Mouse (Mus musculus) MEL (cell line): ENCODE results near the gene Hmgcll1.

Experiments
- CTCF ChIP-seq, 3 experiments: IDR thresholded peaks in 2 of 3; conservative IDR thresholded peaks in 1 of 3; 2 replicates each; pipeline ENCODE4 v1.5.1; 2011 to 2012; ENCODE audit warnings: low read length in 3 of 3, low read depth in 2 of 3, mild to moderate bottlenecking in 2 of 3, improper control_type of control experiment in 1 of 3, inconsistent platforms in 1 of 3, mixed read lengths in 1 of 3, moderate library complexity in 1 of 3; ENCODE audit not compliant: control insufficient read depth in 1 of 3, insufficient read depth in 1 of 3, poor library complexity in 1 of 3, severe bottlenecking in 1 of 3
- EP300 ChIP-seq, 2 experiments: IDR thresholded peaks; 2 replicates each; pipeline ENCODE4 v1.6.1; 2011; ENCODE audit warnings: improper control_type of control experiment in 2 of 2, low read length in 2 of 2, low read depth in 1 of 2, mild to moderate bottlenecking in 1 of 2
- GATA1 ChIP-seq: IDR thresholded peaks from 2 replicates; pipeline ENCODE4 v1.6.1; 2011; ENCODE audit warnings: low read depth, low read length, improper control_type of control experiment
- MAX ChIP-seq: IDR thresholded peaks from 2 replicates; pipeline ENCODE4 v1.6.1; 2011; ENCODE audit warnings: low read length, improper control_type of control experiment
- MXI1 ChIP-seq: IDR thresholded peaks from 2 replicates; pipeline ENCODE4 v1.6.1; 2011; ENCODE audit warnings: mild to moderate bottlenecking, low read depth, low read length, improper control_type of control experiment
- MYC ChIP-seq: IDR thresholded peaks from 2 replicates; pipeline ENCODE4 v1.6.1; 2011; ENCODE audit warnings: low read depth, mild to moderate bottlenecking, low read length, improper control_type of control experiment, moderate library complexity
- POLR2A ChIP-seq, 2 experiments: IDR thresholded peaks; 2 replicates each; pipeline ENCODE4 v1.6.1; 2011 to 2012; ENCODE audit warnings: low read length in 2 of 2, mild to moderate bottlenecking in 2 of 2, control low read depth in 1 of 2, improper control_type of control experiment in 1 of 2, low read depth in 1 of 2, moderate library complexity in 1 of 2; ENCODE audit not compliant: control insufficient read depth in 1 of 2, insufficient read depth in 1 of 2, poor library complexity in 1 of 2
- SIN3A ChIP-seq: IDR thresholded peaks from 2 replicates; pipeline ENCODE4 v1.6.1; 2012; ENCODE audit warnings: low read length, improper control_type of control experiment, inconsistent platforms
- TBP ChIP-seq: IDR thresholded peaks from 2 replicates; pipeline ENCODE4 v1.8.0; 2011; ENCODE audit warnings: low read depth, low read length, improper control_type of control experiment
- TCF12 ChIP-seq: IDR thresholded peaks from 2 replicates; pipeline ENCODE4 v1.6.1; 2014; ENCODE audit warnings: low read depth, mild to moderate bottlenecking, inconsistent platforms, low read length, improper control_type of control experiment, moderate library complexity

DNA sequence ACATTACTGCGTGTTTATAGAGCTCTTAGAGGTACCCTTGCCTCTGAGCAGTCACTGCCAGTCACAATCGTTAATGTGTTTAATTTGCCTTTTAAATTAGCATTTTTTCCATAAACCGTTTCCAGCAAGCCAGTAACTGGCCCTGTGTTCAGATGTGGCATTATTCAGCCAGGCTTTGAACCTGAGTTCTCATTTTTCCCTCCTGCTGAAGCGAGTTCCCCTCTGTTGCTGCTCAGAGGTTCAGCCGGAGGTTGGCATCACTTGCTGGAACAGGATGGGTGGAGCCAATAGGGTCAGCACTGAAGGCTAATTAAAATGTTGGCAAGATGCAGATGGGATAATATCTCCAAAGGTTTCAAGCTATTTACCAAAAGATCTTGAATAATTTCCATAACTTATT lies 28.7 kb downstream of the Hmgcll1 start:
- TF ChIP-seq EP300 (IDR thresholded peaks at IDR 0.05; ENCODE audit: low read depth in 1 of 2, low read length in 2 of 2) = no peak
- no peak for TF ChIP-seq TCF12
- no peak for TF ChIP-seq MYC
- no peak for TF ChIP-seq CTCF (IDR thresholded peaks at IDR 0.05 in 2 of 3, conservative IDR thresholded peaks at IDR 0.05 in 1 of 3; ENCODE audit: control insufficient read depth in 1 of 3, insufficient read depth in 1 of 3, low read depth in 2 of 3, low read length in 3 of 3, poor library complexity in 1 of 3, severe bottlenecking in 1 of 3)
- TF ChIP-seq MAX = no peak
- no peak for TF ChIP-seq SIN3A
- no peak for TF ChIP-seq TBP
- TF ChIP-seq GATA1 = no peak
- TF ChIP-seq MXI1 = no peak
- TF ChIP-seq POLR2A (IDR thresholded peaks at IDR 0.05; ENCODE audit: control insufficient read depth in 1 of 2, insufficient read depth in 1 of 2, low read depth in 1 of 2, low read length in 2 of 2, poor library complexity in 1 of 2) = no peak
